Mouse (Mus musculus): ENCODE results near the gene Fth1.

Fth1 gene

DNA sequence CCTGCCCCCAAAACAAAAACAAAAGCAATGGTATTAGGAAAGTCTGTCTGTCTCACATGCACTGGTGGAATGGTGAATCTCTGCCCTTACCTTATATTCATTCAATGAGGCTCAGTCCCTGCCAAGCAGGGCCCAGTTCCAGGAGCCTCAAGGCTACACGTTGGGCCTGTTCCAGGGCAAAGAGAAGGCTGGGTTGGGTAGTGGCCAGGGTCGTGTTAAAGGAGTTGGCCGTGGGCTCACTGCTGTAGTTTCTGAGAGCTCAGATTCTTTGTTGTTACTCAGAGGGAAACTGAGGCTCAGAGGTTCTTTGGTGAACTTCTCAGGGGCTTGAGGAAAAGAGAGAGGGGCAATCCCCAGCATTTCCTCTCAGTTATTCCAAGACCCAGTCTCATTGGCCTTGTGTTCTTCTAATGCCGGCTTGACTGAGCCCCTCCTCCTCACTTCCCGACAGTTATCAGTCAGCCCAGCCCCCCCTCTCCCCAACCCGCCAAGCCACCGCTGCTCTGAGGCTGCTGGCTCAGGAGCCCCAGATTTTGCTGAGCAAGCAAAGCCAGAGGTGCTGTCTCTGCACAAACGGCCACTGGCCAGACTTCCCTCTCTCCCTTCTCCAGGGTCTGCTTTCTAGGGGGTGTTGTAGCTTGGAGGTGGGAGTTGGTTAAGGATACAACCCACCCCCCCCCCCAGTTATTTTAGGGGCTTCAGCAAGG lies 44.9 kb downstream of the Fth1 start:
- no peak for DNase-seq

DNA sequence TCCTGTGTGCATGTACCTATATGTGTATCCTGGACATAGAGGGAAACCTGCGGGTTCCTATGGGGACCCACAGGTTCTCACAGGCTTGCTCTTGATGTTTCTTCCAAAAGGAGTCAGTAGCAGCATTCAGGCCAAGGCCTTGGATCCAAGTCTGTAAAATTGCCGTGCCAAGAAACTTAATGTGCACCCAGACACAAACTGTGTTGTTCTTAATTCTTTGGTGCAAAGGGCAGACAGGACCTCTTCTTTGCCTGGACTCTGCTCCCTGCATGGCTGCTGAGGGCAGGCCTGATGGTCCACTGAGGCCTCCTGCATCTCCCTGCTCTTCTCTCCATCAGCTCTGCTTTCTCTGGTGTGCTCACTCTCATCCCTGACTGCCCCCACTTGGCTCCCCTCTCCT lies 49.3 kb downstream of the Fth1 start:
- no peak for DNase-seq

DNA sequence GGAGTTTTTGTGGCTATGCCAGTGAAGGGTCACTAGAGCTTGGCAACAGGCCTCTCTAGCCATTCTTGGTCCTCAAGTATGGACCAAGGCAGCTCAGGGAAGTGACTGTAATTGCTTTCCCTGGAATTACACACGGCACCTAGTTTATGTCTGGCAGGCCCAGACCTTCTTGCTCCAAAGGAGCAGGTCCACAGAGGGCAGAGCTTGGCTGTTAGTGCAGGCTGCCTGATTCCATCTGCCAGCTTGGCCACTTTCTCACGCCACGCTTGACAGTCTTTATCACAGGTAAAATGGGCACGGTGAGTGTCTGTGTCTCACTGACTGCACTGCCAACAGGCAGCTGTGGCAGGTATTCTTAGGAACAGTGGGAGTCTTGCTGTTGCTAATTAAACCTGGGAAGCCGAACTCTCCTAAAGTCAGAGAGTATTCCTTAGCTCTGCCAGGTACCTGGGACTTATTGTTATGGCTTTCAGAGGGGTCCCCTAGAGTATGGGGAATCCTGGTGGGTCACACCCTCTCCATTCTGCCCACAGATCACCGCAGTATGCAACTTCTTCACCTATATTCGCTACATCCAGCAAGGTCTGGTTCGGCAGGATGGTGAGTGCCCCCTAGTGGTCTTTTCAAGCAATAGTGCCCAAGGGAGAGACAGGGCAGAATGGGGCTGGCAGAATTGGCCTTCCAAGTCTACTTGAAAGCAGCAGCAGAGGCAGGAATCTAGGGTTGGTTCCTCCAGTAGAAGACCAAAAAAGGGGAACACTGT lies 53.0 kb downstream of the Fth1 start:
- peak; percentile 66 for DNase-seq

DNA sequence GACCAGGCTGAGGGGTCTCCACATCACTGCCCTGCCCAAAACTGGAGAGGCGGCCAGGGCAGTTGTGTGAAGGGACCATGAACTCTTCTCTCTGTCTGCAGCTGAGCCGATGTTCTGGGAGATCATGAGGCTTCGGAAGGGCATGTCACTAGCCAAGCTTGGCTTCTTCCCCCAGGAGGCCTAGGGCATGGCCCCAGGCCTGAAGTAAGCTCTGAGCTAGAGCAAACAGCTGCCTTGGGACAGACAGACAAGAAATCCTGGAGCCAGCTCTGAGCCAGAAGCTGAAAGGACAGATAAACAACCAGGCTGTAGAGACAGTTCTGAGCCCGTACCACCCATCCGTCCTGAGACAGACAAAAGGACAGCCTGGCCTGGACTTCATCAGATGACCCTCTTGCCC lies 54.0 kb downstream of the Fth1 start:
- no peak for DNase-seq
